Mouse (Mus musculus) intestine, embryonic 16.5 days (tissue): ENCODE measurements at regions not wholly inside any gene's neighbourhood (a gene's known extent, or its start where the extent isn't known, plus 50 kb on each side); places are given as distances from the start of the nearest gene placed in this dataset.

Experiments
- ATAC-seq: fragments of 200-750 bp; cut with Nextera tagmentation; 2 replicates; pipeline ENCODE4 v1.8.0; 2017; ENCODE audit warnings: moderate TSS enrichment, moderate library complexity
- H3K27ac ChIP-seq: fragments of 300-500 bp; sonication (generic); 2 replicates; pipeline ENCODE4 v1.5.1; 2014; ENCODE audit warnings: mild to moderate bottlenecking, low read length
- H3K27me3 ChIP-seq: fragments of 300-500 bp; sonication (generic); replicated peaks from 2 replicates; pipeline ENCODE4 v1.6.1; 2014; ENCODE audit warnings: low read length, control low read depth, mixed read lengths; ENCODE audit not compliant: control insufficient read depth, insufficient read depth
- H3K36me3 ChIP-seq: fragments of 300-500 bp; sonication (generic); 2 replicates; pipeline ENCODE4 v1.6.1; 2014; ENCODE audit warnings: low read length, control low read depth; ENCODE audit not compliant: control insufficient read depth, insufficient read depth
- H3K4me1 ChIP-seq: fragments of 300-500 bp; sonication (generic); 2 replicates; pipeline ENCODE4 v1.6.1; 2014; ENCODE audit warnings: low read length, control low read depth, mixed read lengths; ENCODE audit not compliant: control insufficient read depth, insufficient read depth
- H3K4me2 ChIP-seq: fragments of 300-500 bp; sonication (generic); 2 replicates; pipeline ENCODE4 v1.6.1; 2014; ENCODE audit warnings: low read depth, low read length, control low read depth
- H3K4me3 ChIP-seq: fragments of 300-500 bp; sonication (generic); 2 replicates; pipeline ENCODE4 v1.5.1; 2014; ENCODE audit warnings: mild to moderate bottlenecking, low read length
- H3K9ac ChIP-seq: fragments of 300-500 bp; sonication (generic); 2 replicates; pipeline ENCODE4 v1.6.1; 2014; ENCODE audit warnings: low read depth, low read length
- H3K9me3 ChIP-seq: fragments of 300-500 bp; sonication (generic); 2 replicates; pipeline ENCODE4 v1.6.1; 2016; ENCODE audit warnings: low read length, control low read depth; ENCODE audit not compliant: control insufficient read depth
- WGBS: fragments of 180-500 bp; shearing (Covaris S2); extraction: QIAGEN DNeasy Blood & Tissue Kit; methylation state at CpG from one replicate; pipeline ENCODE4 v1.1.7; 2014; 5-methylcytosine and 5-hydroxymethylcytosine counted together

DNA sequence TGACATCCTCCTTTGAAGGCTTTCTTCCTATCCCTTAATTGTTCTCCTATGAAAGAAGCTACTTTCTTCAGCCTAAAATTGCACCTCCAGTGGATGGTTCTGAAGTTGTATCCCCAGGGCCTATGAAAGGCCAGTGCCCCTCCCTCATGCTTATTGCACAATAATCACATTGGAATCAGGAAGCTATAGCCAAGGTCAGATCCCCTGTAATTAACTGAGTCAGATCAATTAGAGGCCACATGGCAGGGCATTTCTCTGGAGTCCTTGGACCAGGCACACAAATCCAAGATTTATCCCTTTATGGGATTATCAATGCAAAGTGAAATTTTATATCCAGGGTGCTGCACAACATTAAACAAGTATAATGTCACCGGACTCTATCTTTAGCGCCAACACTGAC is 98.8 kb upstream of the Plppr4 start:
- H3K9me3 ChIP-seq = no peaks in the 10 kb centered on the region
- H3K36me3 ChIP-seq = no peaks in the 10 kb centered on the region
- H3K27ac ChIP-seq = no peak overlapping the region
- H3K4me3 ChIP-seq = no peak overlapping the region
- 85% methylated on average over 2 of the region's 2 CpGs for WGBS
- no peaks in the 10 kb centered on the region for H3K27me3 ChIP-seq
- no peak for ATAC-seq
- no peak overlapping the region for H3K9ac ChIP-seq
- H3K4me1 ChIP-seq = no peaks in the 10 kb centered on the region
- no peak overlapping the region for H3K4me2 ChIP-seq

DNA sequence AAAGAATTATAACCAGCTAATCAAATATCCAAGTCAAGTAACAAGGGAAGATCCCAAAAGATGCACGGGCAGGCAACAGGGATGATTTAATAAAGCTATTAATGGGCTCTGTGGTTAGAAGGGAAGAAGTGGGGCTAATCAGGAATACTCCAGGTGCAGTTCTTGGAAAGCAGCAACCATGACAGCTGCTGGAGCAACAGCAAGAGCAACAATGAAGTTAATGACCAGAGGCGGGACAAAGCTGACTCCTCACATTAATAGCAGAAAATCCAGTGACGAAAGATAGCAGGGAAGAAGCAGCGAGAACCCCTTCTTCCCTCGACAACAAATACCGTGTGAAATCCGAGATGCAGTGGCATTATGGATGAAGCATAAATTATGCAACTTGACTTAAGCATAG is 89.9 kb upstream of the Plppr4 start:
- H3K9me3 ChIP-seq = no peaks in the 10 kb centered on the region
- H3K36me3 ChIP-seq = no peaks in the 10 kb centered on the region
- no peak overlapping the region for H3K4me3 ChIP-seq
- H3K27me3 ChIP-seq = no peaks in the 10 kb centered on the region
- H3K9ac ChIP-seq = no peak overlapping the region
- no peak overlapping the region for H3K27ac ChIP-seq
- no peak for ATAC-seq
- no peak overlapping the region for H3K4me2 ChIP-seq
- WGBS = 69% methylated on average over 7 of the region's 7 CpGs
- H3K4me1 ChIP-seq = no peaks in the 10 kb centered on the region

DNA sequence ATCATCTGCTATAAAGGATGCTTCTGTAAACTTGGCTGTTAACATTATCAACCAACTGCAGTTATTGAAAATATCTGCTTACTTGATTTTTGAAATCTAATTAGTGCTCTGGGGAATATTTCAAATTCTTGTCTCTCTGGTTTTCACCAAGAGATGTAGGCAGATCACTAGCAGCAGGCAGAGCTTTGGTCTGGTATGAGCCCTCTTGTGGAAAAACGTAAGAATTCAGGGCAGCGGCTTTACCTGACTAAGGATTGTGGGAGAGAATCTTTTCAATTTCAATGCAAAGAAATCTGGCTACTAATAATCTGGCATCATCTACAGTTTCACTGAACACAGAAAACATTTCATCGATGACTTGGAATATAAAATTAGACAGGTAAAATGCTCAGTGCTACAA is 81.2 kb upstream of the Plppr4 start:
- no peaks in the 10 kb centered on the region for H3K4me1 ChIP-seq
- no peak overlapping the region for H3K27ac ChIP-seq
- no peaks in the 10 kb centered on the region for H3K9me3 ChIP-seq
- no peak overlapping the region for H3K9ac ChIP-seq
- no peak overlapping the region for H3K4me3 ChIP-seq
- no peaks in the 10 kb centered on the region for H3K36me3 ChIP-seq
- H3K27me3 ChIP-seq = no peaks in the 10 kb centered on the region
- WGBS = 68% methylated on average over 3 of the region's 3 CpGs
- ATAC-seq = no peak
- no peak overlapping the region for H3K4me2 ChIP-seq

DNA sequence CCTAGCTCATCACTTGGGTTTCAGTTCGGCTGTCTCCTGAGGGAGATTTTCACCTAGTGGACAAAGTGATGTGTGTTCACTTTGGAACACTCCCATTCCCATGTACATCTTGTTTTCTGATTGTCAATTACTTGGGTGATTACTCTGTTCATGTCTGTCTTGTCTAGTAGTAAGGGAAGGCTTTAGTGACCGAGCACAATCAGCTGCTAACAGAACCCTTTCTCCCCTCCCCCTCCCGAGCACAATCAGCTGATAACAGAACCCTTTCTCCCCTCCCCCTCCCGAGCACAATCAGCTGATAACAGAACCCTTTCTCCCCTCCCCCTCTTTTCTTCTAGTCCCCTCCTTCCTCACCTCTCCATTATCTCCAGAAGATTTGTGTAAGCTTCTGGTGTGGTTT is 79.6 kb upstream of the Plppr4 start:
- Histone ChIP-seq H3K9ac (no peak overlapping the region), H3K9me3 (no peaks in the 10 kb centered on the region), H3K27ac (no peak overlapping the region), H3K36me3 (no peaks in the 10 kb centered on the region), H3K27me3 (no peaks in the 10 kb centered on the region), H3K4me2 (no peak overlapping the region), H3K4me1 (no peaks in the 10 kb centered on the region), H3K4me3 (no peak overlapping the region)
- no peak for ATAC-seq
- 31% methylated on average over 4 of the region's 4 CpGs for WGBS

DNA sequence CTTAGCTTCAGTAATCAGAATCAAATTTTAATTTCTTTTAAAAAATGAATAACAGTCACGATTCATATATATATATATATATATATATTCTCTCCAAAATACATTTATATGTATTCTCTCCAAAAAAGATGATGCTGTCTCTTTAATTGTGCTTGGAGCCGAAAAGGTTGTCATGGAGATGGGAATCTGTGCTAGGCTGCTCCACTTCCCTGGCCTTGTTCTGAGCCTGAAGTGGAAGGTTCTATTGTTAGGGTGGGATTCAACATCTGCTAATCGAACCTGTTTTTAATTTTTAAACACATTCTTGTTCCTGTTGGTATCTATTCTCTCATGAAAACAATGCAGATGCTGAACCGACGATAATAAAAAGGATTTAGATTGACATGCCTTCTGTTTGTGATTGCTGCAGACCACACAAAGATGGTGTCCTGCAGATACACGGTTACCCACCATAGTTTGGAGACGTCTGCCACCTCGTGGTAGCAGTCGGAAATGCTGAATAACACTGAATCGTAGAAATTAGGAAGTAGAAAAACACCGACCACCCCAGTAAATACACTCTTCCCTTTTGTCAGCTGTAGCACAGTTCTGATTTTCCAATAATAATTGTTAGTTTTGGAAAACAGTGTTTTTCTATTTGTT is 77.9 kb upstream of the Plppr4 start:
- H3K4me3 ChIP-seq = no peak overlapping the region
- H3K9me3 ChIP-seq = no peaks in the 10 kb centered on the region
- no peaks in the 10 kb centered on the region for H3K4me1 ChIP-seq
- ATAC-seq = peak; percentile 31; the same call in 1 of the 2 replicates
- H3K4me2 ChIP-seq = no peak overlapping the region
- H3K36me3 ChIP-seq = no peaks in the 10 kb centered on the region
- WGBS = 19% methylated on average over 11 of the region's 11 CpGs
- H3K9ac ChIP-seq = no peak overlapping the region
- no peaks in the 10 kb centered on the region for H3K27me3 ChIP-seq
- no peak overlapping the region for H3K27ac ChIP-seq

DNA sequence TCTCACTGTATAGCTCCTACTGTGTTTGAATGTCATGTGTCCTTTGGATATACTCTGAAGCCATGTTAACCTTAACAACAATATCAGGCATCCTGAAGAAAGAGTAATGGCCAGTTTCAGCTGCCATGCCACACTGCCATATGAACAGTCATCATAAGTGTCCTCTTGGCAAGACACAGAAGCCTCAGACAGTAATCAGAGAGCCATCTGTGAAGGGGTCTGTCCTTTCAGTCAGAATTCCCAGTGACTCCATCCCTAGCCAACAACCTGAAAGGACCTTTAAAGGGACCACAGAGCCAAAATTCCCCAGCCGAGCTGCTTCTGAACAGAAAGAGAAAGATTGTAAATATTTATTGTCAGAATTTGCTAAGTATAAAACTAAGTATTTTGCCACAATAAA is 63.9 kb upstream of the Plppr4 start:
- Histone ChIP-seq H3K4me1 (no peaks in the 10 kb centered on the region), H3K27ac (no peak overlapping the region), H3K9me3 (no peaks in the 10 kb centered on the region), H3K4me2 (no peak overlapping the region), H3K27me3 (no peaks in the 10 kb centered on the region), H3K36me3 (no peaks in the 10 kb centered on the region), H3K4me3 (no peak overlapping the region), H3K9ac (no peak overlapping the region)
- WGBS = 57% methylated on average over 1 of the region's 1 CpGs
- ATAC-seq = no peak

DNA sequence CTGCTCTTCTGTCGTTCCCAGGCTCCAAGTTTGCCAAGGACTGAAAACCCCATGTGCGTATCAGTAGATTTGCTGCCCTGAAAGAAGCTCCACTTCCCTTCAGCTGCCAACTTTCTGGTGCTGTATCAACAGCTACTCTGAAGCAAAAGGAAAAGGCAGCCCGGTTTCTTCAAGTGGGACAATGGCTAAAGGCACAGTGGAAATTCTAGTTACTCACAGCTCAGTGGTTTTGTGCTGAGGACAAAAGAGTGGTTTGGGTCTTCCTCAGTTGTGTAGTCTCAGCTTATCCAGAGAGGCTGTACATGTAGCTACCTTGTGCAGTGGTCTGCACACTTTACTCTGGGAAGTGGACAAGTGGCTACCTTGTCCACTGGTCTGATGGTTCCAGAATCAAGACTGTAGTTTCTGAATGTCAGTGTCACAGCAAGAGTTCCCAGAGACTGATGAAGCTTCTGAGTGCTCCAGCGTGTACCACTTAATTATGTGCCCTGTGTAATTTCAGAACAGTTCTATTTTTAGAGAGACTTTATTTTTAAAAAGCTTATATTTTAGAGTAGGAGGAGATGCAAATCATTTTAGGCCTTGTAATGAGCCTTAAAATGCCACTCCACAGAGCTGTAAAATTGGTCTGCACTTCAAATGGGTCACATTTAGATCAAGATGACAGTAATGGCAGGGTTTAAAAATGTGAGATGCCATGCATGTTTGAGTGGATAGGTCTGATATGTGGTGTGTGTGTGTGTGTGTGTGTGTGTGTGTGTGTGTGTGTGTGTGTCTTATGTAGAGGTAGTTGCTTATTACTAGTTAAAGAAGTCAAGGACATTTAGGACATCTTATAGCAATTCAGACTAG is 52.4 kb upstream of the Plppr4 start:
- H3K9me3 ChIP-seq = no peaks in the 10 kb centered on the region
- no peaks in the 10 kb centered on the region for H3K27me3 ChIP-seq
- 78% methylated on average over 4 of the region's 4 CpGs for WGBS
- no peak overlapping the region for H3K27ac ChIP-seq
- H3K36me3 ChIP-seq = no peaks in the 10 kb centered on the region
- no peak overlapping the region for H3K4me3 ChIP-seq
- no peaks in the 10 kb centered on the region for H3K4me1 ChIP-seq
- ATAC-seq = no peak
- H3K4me2 ChIP-seq = no peak overlapping the region
- no peak overlapping the region for H3K9ac ChIP-seq
